Mouse (Mus musculus) MEL (cell line): ENCODE measurements around the gene Ctu2. TPM values are rescaled to one million over a fixed set of nuclear protein-coding genes. Genes with fewer than 3 reads are reported as not detected.

Experiments
- DNase-seq: peaks from one replicate; pipeline ENCODE4 v3.0.0; 2011; ENCODE audit warnings: low read depth, low spot score
- H3K27ac ChIP-seq: 2 replicates; pipeline ENCODE4 v1.5.1; 2012; ENCODE audit warnings: low read depth, mild to moderate bottlenecking, control low read depth, low read length, moderate library complexity; ENCODE audit not compliant: control insufficient read depth
- H3K27me3 ChIP-seq, 2 experiments: fragments of 150-350 bp in 1 of 2; sonication (generic) in 1 of 2; 2 replicates each; pipeline ENCODE4 v1.6.1; 2012; ENCODE audit warnings: low read length in 2 of 2, mild to moderate bottlenecking in 2 of 2, improper control_type of control experiment in 1 of 2, moderate library complexity in 1 of 2; ENCODE audit not compliant: insufficient read depth in 2 of 2, control insufficient read depth in 1 of 2
- H3K36me3 ChIP-seq, 2 experiments: 2 replicates each; pipeline ENCODE4 v1.6.1; 2012 to 2014; ENCODE audit warnings: low read length in 2 of 2, improper control_type of control experiment in 1 of 2, inconsistent platforms in 1 of 2, mild to moderate bottlenecking in 1 of 2; ENCODE audit not compliant: insufficient read depth in 2 of 2, control insufficient read depth in 1 of 2
- H3K4me1 ChIP-seq, 2 experiments: fragments of 150-350 bp in 1 of 2; sonication (generic) in 1 of 2; 2 replicates each; pipeline ENCODE4 v1.6.1; 2012; ENCODE audit warnings: low read length in 2 of 2, improper control_type of control experiment in 1 of 2, mild to moderate bottlenecking in 1 of 2; ENCODE audit not compliant: insufficient read depth in 2 of 2, control insufficient read depth in 1 of 2
- H3K4me3 ChIP-seq, 2 experiments: fragments of 150-350 bp in 1 of 2; sonication (generic) in 1 of 2; 2 replicates each; pipeline ENCODE4 v1.5.1; 2012; ENCODE audit warnings: low read depth in 2 of 2, low read length in 2 of 2, mild to moderate bottlenecking in 2 of 2, moderate library complexity in 2 of 2, control low read depth in 1 of 2, improper control_type of control experiment in 1 of 2; ENCODE audit not compliant: control insufficient read depth in 1 of 2, insufficient read depth in 1 of 2
- H3K79me2 ChIP-seq: 2 replicates; pipeline ENCODE4 v1.6.1; 2012; ENCODE audit warnings: mild to moderate bottlenecking, low read length, moderate library complexity; ENCODE audit not compliant: control insufficient read depth, poor library complexity, insufficient read depth
- H3K9ac ChIP-seq: 2 replicates; pipeline ENCODE4 v1.6.1; 2012; ENCODE audit warnings: low read depth, mild to moderate bottlenecking, control low read depth, low read length, moderate library complexity; ENCODE audit not compliant: control insufficient read depth, poor library complexity, severe bottlenecking
- H3K9me3 ChIP-seq: fragments of 150-350 bp; sonication (generic); replicated peaks from 2 replicates; pipeline ENCODE4 v1.6.1; 2012; ENCODE audit warnings: mild to moderate bottlenecking, low read length, improper control_type of control experiment, moderate library complexity; ENCODE audit not compliant: insufficient read depth
- GATA1 ChIP-seq: IDR thresholded peaks from 2 replicates; pipeline ENCODE4 v1.6.1; 2011; ENCODE audit warnings: low read depth, low read length, improper control_type of control experiment
- HCFC1 ChIP-seq: IDR thresholded peaks from 2 replicates; pipeline ENCODE4 v1.6.1; 2012; ENCODE audit warnings: low read depth, mild to moderate bottlenecking, inconsistent platforms, low read length, improper control_type of control experiment, moderate library complexity
- MAFK ChIP-seq: IDR thresholded peaks from 2 replicates; pipeline ENCODE4 v1.6.1; 2011; ENCODE audit warnings: low read depth, mild to moderate bottlenecking, low read length, improper control_type of control experiment, borderline replicate concordance
- MYB ChIP-seq: IDR thresholded peaks from 2 replicates; pipeline ENCODE4 v1.6.1; 2011; ENCODE audit warnings: mild to moderate bottlenecking, low read depth, low read length, improper control_type of control experiment
- MYC ChIP-seq: IDR thresholded peaks from 2 replicates; pipeline ENCODE4 v1.6.1; 2011; ENCODE audit warnings: low read depth, mild to moderate bottlenecking, low read length, improper control_type of control experiment, moderate library complexity
- RAD21 ChIP-seq: IDR thresholded peaks from 2 replicates; pipeline ENCODE4 v1.6.1; 2011; ENCODE audit warnings: mild to moderate bottlenecking, low read depth, low read length, improper control_type of control experiment
- SMC3 ChIP-seq: IDR thresholded peaks from 2 replicates; pipeline ENCODE4 v1.6.1; 2011; ENCODE audit warnings: low read depth, low read length, improper control_type of control experiment
- TAL1 ChIP-seq: IDR thresholded peaks from 2 replicates; pipeline ENCODE4 v1.6.1; 2012; ENCODE audit warnings: mild to moderate bottlenecking, inconsistent platforms, low read length, moderate library complexity, mixed read lengths
- ZC3H11A ChIP-seq: IDR thresholded peaks from 2 replicates; pipeline ENCODE4 v1.6.1; 2012; ENCODE audit warnings: low read depth, mild to moderate bottlenecking, inconsistent platforms, low read length, improper control_type of control experiment
- ZMIZ1 ChIP-seq: IDR thresholded peaks from 2 replicates; pipeline ENCODE4 v1.6.1; 2012; ENCODE audit warnings: low read depth, mild to moderate bottlenecking, inconsistent platforms, low read length, improper control_type of control experiment, moderate library complexity
- ZNF384 ChIP-seq: IDR thresholded peaks from 2 replicates; pipeline ENCODE4 v1.6.1; 2012; ENCODE audit warnings: low read depth, mild to moderate bottlenecking, inconsistent platforms, low read length, improper control_type of control experiment
- polyA plus RNA-seq, 2 experiments: library from polyadenylated mRNA; stranded (reverse) in 1 of 2; unstranded in 1 of 2; fragments of >175 nt in 1 of 2; fragments of >200 nt in 1 of 2; gene quantifications; 2 replicates each; pipeline versions ENCODE4 v1.2.1 to v1.2.4; 2012; ENCODE audit warnings: low replicate concordance in 2 of 2, low read depth in 1 of 2; ENCODE audit not compliant: insufficient read length in 2 of 2, insufficient read depth in 1 of 2, missing spikeins in 1 of 2
- total RNA-seq: library from RNA; depleted of rRNA; stranded (reverse); fragments of 300-350 nt; gene quantifications from 2 replicates; pipeline ENCODE4 v1.2.3, GENCODE M21; 2012

The Ctu2 gene
- total and polyA plus RNA-seq, 3 experiments = 44.0 to 57.4 TPM; not detected in 1

- DNase-seq = no peak
- TF ChIP-seq MYC (no peak), SMC3 (no peak), HCFC1 (no peak), ZMIZ1 (no peak), ZC3H11A (no peak)
- Histone ChIP-seq H3K4me1 (peaks cover 0 to 18% of the 10 kb centered on the region in 2 experiments; a peak in 2 of 4 replicates), H3K4me3 (no peak overlapping the region), H3K27ac (no peak overlapping the region), H3K9me3 (no peaks in the 10 kb centered on the region), H3K36me3 (peaks cover 0 to 4% of the 10 kb centered on the region in 2 experiments; a peak in 3 of 4 replicates), H3K79me2 (no peaks in the 10 kb centered on the region; the same call in 1 of the 2 replicates), H3K9ac (no peak overlapping the region), H3K27me3 (no peaks in the 10 kb centered on the region)
Measured at GRCm38 (mm10) chr8:122467816-122468215, 8.1 kb upstream of the Ctu2 start.

DNA sequence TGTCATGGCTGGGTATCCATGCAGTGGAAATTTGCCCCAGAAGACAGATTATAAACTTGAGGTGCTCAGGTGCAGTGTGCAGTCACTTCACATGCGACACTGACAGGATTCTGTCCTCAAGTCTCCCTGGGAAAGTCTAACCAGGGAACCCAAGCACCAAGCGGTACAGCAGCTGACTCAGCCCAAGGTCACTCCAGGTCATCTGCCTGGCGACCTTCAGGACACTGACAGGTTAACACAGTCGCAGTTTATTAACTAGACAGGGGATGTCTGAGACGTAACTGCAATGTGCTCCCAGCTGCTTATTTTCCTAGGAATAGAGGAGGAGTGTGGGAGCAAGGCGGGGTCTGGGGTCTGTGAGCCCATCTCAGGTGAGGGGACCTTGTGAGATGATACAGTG, 6.5 kb upstream of the Ctu2 start:
- no peak overlapping the region for H3K4me3 ChIP-seq
- no peaks in the 10 kb centered on the region for H3K27me3 ChIP-seq
- no peaks in the 10 kb centered on the region; the same call in 1 of the 2 replicates for H3K79me2 ChIP-seq
- H3K4me1 ChIP-seq = peaks cover 4 to 21% of the 10 kb centered on the region in 2 experiments
- H3K9me3 ChIP-seq = no peaks in the 10 kb centered on the region
- no peak overlapping the region for H3K9ac ChIP-seq
- TF ChIP-seq ZMIZ1 (no peak), ZNF384 (no peak), MYC (no peak), MYB (no peak)
- TF ChIP-seq, all 39 proteins: peak for 0
- DNase-seq = no peak
- peaks cover 0 to 12% of the 10 kb centered on the region in 2 experiments; a peak in 3 of 4 replicates for H3K36me3 ChIP-seq
- no peak overlapping the region for H3K27ac ChIP-seq

DNA sequence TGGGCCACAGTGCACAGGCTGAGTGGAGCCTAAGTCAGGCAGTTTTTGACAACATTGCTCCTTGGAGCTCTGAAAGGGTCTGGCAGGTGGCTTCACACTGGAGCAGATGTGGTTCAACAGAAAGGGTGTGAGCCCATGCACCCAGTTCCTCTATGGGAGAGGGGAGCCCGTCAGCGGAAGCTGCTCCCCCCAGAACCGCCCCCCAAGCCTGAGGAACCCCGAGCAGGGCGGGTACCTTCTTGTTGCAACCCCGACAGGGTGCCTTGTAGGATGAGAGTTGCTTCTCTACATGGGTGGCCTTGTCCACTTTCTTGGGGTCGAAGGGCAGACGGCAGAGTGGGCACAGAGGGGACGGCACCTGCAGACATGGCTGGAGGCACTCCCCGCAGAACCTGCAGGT, 6.0 kb upstream of the Ctu2 start:
- Histone ChIP-seq H3K4me1 (peaks cover 6 to 22% of the 10 kb centered on the region in 2 experiments), H3K9ac (no peak overlapping the region), H3K27me3 (no peaks in the 10 kb centered on the region), H3K79me2 (peaks cover 3% of the 10 kb centered on the region; the same call in 1 of the 2 replicates), H3K36me3 (peaks cover 0 to 13% of the 10 kb centered on the region in 2 experiments; a peak in 3 of 4 replicates), H3K27ac (no peak overlapping the region), H3K4me3 (no peak overlapping the region), H3K9me3 (no peaks in the 10 kb centered on the region)
- TF ChIP-seq GATA1 (no peak), TAL1 (no peak), RAD21 (no peak), MAFK (no peak)
- no peak for DNase-seq
